ENCODE assay signal across 8 mouse cellular contexts in the genomic region with DNA sequence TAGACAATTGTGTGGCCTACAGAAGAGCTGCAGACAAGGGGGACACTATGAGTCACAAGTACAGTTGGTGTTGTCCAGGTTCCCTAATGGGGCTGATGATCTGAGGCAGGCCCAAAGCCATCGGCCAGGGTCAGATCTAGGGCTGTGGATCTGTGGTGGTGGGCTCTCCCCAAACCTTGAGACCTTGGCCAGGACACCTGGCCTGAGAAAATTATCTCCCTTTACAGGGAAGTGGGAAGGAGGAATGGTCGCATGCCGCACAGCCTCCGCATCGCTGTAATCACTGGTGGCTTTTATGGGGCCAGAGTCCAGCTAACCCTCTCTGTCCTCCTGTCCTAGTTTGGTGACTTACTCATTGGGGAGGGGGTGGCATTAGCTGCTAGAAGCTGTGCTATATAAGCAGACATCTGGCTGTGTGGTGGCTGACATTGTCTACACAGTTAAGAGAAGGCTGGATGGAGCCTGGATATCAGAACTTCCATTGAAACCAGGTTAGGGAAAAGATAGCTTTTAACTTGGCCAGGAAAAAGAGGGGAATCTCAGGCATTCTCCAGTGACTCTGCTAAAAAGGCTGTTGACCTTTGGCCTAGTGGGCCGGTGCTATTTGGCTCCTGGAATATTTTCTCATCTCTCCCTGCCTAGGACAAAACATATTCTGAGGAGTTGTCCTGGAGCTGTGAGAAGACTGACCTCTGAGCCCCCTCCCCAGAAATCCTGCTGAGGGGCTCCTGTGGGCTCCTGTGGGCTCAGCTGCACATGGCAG. TPM values are rescaled to one million over a fixed set of nuclear protein-coding genes. Genes with fewer than 3 reads are reported as not detected.
DNase-seq lines count a peak whose midpoint lies in the region; ATAC-seq and TF ChIP-seq lines count a peak whose summit lies in the region.

No protein-coding gene starts in this region.

- H3K27me3 ChIP-seq in lung, embryonic 16.5 days (ENCODE audit: control insufficient read depth, insufficient read depth, low read depth, low read length), result no peaks in the 10 kb centered on the region
- no peaks in the 10 kb centered on the region for H3K27me3 ChIP-seq in forebrain, postnatal 0 days (ENCODE audit: insufficient read depth, low read length)
- no peaks in the 10 kb centered on the region for H3K27me3 ChIP-seq in kidney, embryonic 16.5 days (ENCODE audit: insufficient read depth, low read length)
- no peaks in the 10 kb centered on the region for H3K27me3 ChIP-seq in myocyte (ENCODE audit: control insufficient read depth, insufficient read depth, insufficient read length)

- 72% methylated on average over 6 of the region's 6 CpGs for WGBS in lung, embryonic 16.5 days
- 72% methylated on average over 6 of the region's 6 CpGs for WGBS in forebrain, postnatal 0 days
- 52% methylated on average over 6 of the region's 6 CpGs for WGBS in kidney, embryonic 16.5 days

- TF ChIP-seq CTCF in forebrain, postnatal 0 days (IDR thresholded peaks at IDR 0.05; ENCODE audit: low read depth), result no peak

- H3K4me3 ChIP-seq in lung, embryonic 16.5 days (ENCODE audit: low read length), result peak overlapping the region; percentile 88
- peak overlapping the region; percentile 57 for H3K4me3 ChIP-seq in forebrain, postnatal 0 days (ENCODE audit: low read depth, low read length)
- peak overlapping the region; percentile 86 for H3K4me3 ChIP-seq in kidney, embryonic 16.5 days (ENCODE audit: low read length)
- peak overlapping the region; percentile 98 for H3K4me3 ChIP-seq in myocyte

- H3K79me2 ChIP-seq in myocyte (ENCODE audit: control insufficient read depth, insufficient read depth), result peaks cover 71% of the 10 kb centered on the region

- H3ac ChIP-seq in myocyte (ENCODE audit: control insufficient read depth, insufficient read length), result peak overlapping the region; percentile 88

- no peaks in the 10 kb centered on the region for H3K36me3 ChIP-seq in lung, embryonic 16.5 days (ENCODE audit: control insufficient read depth, insufficient read depth, low read length)
- peaks cover 4% of the 10 kb centered on the region; the same call in 1 of the 2 replicates for H3K36me3 ChIP-seq in forebrain, postnatal 0 days (ENCODE audit: insufficient read depth)
- no peaks in the 10 kb centered on the region for H3K36me3 ChIP-seq in kidney, embryonic 16.5 days (ENCODE audit: insufficient read depth, low read length)
- H3K36me3 ChIP-seq in myocyte (ENCODE audit: control insufficient read depth, insufficient read depth), result no peaks in the 10 kb centered on the region

- no peak for ATAC-seq in lung, embryonic 16.5 days (ENCODE audit: low read depth)
- no peak for ATAC-seq in forebrain, postnatal 0 days
- ATAC-seq in kidney, embryonic 16.5 days (ENCODE audit: low FRiP score, low TSS enrichment), result no peak

- peak overlapping the region; percentile 90 for H3K9ac ChIP-seq in lung, embryonic 16.5 days (ENCODE audit: low read length)
- H3K9ac ChIP-seq in forebrain, postnatal 0 days, result peak overlapping the region; percentile 22; the same call in 1 of the 2 replicates
- peak overlapping the region; percentile 77; the same call in 1 of the 2 replicates for H3K9ac ChIP-seq in kidney, embryonic 16.5 days (replicated peaks; ENCODE audit: low read length)

- DNase-seq in lung, adult 18-20 months, result no peak
- no peak for DNase-seq in forebrain, postnatal 0 days
- no peak for DNase-seq in ovary, postnatal 14 days (ENCODE audit: low spot score)
- no peak for DNase-seq in gastrocnemius, postnatal 4 days (ENCODE audit: low spot score in 2 of 2)
- DNase-seq in left cerebral cortex, postnatal 14 days (ENCODE audit: low spot score in 2 of 2), result no peak

- H3K4me1 ChIP-seq in lung, embryonic 16.5 days (replicated peaks; ENCODE audit: control insufficient read depth, insufficient read depth, low read length), result peaks cover 68% of the 10 kb centered on the region
- H3K4me1 ChIP-seq in forebrain, postnatal 0 days (ENCODE audit: insufficient read depth), result peaks cover 38% of the 10 kb centered on the region
- peaks cover 76% of the 10 kb centered on the region for H3K4me1 ChIP-seq in kidney, embryonic 16.5 days (ENCODE audit: insufficient read depth, low read length)

- H3K27ac ChIP-seq in lung, embryonic 16.5 days (ENCODE audit: low read length), result no peak overlapping the region
- H3K27ac ChIP-seq in forebrain, postnatal 0 days (ENCODE audit: low read depth, low read length), result no peak overlapping the region
- H3K27ac ChIP-seq in kidney, embryonic 16.5 days (ENCODE audit: low read length), result no peak overlapping the region

- TF ChIP-seq POLR2A in myocyte (IDR thresholded peaks at IDR 0.05; ENCODE audit: insufficient read length, low read depth), result peak; percentile 19

- H3K4me2 ChIP-seq in lung, embryonic 16.5 days (ENCODE audit: low read depth, low read length), result peak overlapping the region; percentile 71
- peak overlapping the region; percentile 93 for H3K4me2 ChIP-seq in forebrain, postnatal 0 days (ENCODE audit: low read depth)
- peak overlapping the region; percentile 76 for H3K4me2 ChIP-seq in kidney, embryonic 16.5 days (replicated peaks; ENCODE audit: low read depth, low read length)
- H3K4me2 ChIP-seq in myocyte (ENCODE audit: low read depth), result peak overlapping the region; percentile 100

- intact Hi-C loops in left cerebral cortex, postnatal 14 days (cut with DNase I), result no loop called here

- no peaks in the 10 kb centered on the region for H3K9me3 ChIP-seq in lung, embryonic 16.5 days (ENCODE audit: control insufficient read depth, low read length)
- no peaks in the 10 kb centered on the region for H3K9me3 ChIP-seq in forebrain, postnatal 0 days (ENCODE audit: low read length)
- no peaks in the 10 kb centered on the region for H3K9me3 ChIP-seq in kidney, embryonic 16.5 days (ENCODE audit: low read length)

TF ChIP-seq in myocyte, 11 proteins besides CTCF, POLR2A, EP300 and RAD21:
- TF ChIP-seq TCF12 (IDR thresholded peaks at IDR 0.05; ENCODE audit: insufficient read depth, poor library complexity, severe bottlenecking) (no peak), TCF3 (IDR thresholded peaks at IDR 0.05; ENCODE audit: insufficient read length, low read depth) (no peak), E2F4 (IDR thresholded peaks at IDR 0.05; ENCODE audit: insufficient read depth) (no peak), MAX (IDR thresholded peaks at IDR 0.05; ENCODE audit: low read depth) (no peak), USF1 (IDR thresholded peaks at IDR 0.05; ENCODE audit: low read depth) (no peak), SRF (IDR thresholded peaks at IDR 0.05; ENCODE audit: control insufficient read depth, insufficient read length, low read depth) (no peak), CEBPB (IDR thresholded peaks at IDR 0.05; ENCODE audit: insufficient read depth, poor library complexity, severe bottlenecking) (no peak), MYOG (IDR thresholded peaks at IDR 0.05; ENCODE audit: control insufficient read depth in 1 of 3, insufficient read depth in 1 of 3, insufficient read length in 2 of 3, low read depth in 2 of 3) (no peak), POLR2AphosphoS2 (IDR thresholded peaks at IDR 0.05; ENCODE audit: insufficient read length, low read depth) (peak; percentile 49), MYOD1 (IDR thresholded peaks at IDR 0.05; ENCODE audit: control insufficient read depth in 1 of 3, insufficient read length in 2 of 3, low read depth in 2 of 3) (peak in 1 of 3 experiments; percentile 3), REST (IDR thresholded peaks at IDR 0.05; ENCODE audit: insufficient read depth, insufficient read length) (no peak)

RNA-seq across cellular contexts. Expression of a gene that starts 2.7 kb away (rescaled TPM):
- polyA plus RNA-seq in lung, embryonic 16.5 days (2015; fragmentation: Nextera tagmentation; extraction: Ambion mirVana), result 19.9 and 22.9 TPM in 2 replicates
- 45.0 and 53.0 TPM in 2 replicates for total RNA-seq in forebrain, postnatal 0 days (2014; rRNA removed)
- polyA plus RNA-seq in forebrain, postnatal 0 days (2015; fragmentation: Nextera tagmentation; extraction: Ambion mirVana), result 30.9 and 34.0 TPM in 2 replicates
- polyA plus RNA-seq in kidney, embryonic 16.5 days (2015; fragmentation: Nextera tagmentation; extraction: Ambion mirVana), result 16.9 and 20.2 TPM in 2 replicates
- polyA plus RNA-seq in myocyte (2012; fragmentation: generic; extraction: Trizol), result 121 TPM
- total RNA-seq in gastrocnemius, postnatal 4 days (2021), result 100 to 1,000 TPM; 160 to 174 TPM
- 100 to 1,000 TPM; 196 to 201 TPM for total RNA-seq in left cerebral cortex, postnatal 14 days (2021)

Comparison
In these comparisons a context has a peak if more than half of its experiments do, and no peak if none do; other contexts are left out.
1. H3K9ac ChIP-seq: peak in every context shown above with its lines; median percentile 90 in lung, embryonic 16.5 days; 77 in kidney, embryonic 16.5 days; 22 in forebrain, postnatal 0 days.